25 mouse cellular contexts compared by ENCODE assay signal in genomic region chr1:44142747-44143146, GRCm38 (mm10). TPM values are rescaled to one million over a fixed set of nuclear protein-coding genes. Genes with fewer than 3 reads are reported as not detected.
DNase-seq lines count a peak whose midpoint lies in the region; ATAC-seq and TF ChIP-seq lines count a peak whose summit lies in the region.
"Had no signal": no experiment of that assay in that cellular context is flagged by ENCODE, and none has a peak within 500 bp of the region (broad histone marks: within the 10 kb centered on the region; RNA-seq: fewer than 3 reads in every experiment).

No protein-coding gene starts in this region.

- no peak for TF ChIP-seq POLR2A in liver, adult 2 months (IDR thresholded peaks at IDR 0.05; ENCODE audit: extremely low read depth, insufficient read depth, low read length)

- peaks cover 34% of the 10 kb centered on the region for H3K36me3 ChIP-seq in liver, adult 2 months (ENCODE audit: control insufficient read depth, insufficient read depth, low read length)

- no peak overlapping the region for H3K27ac ChIP-seq in liver, adult 2 months (replicated peaks; ENCODE audit: insufficient read depth, low read depth, low read length)
- H3K27ac ChIP-seq: forebrain, embryonic 15.5 days; gastrocnemius, adult 2 months; heart, embryonic 15.5 days; hindbrain, embryonic 14.5 days; hindbrain, postnatal 0 days had no signal

- TF ChIP-seq CTCF in liver, adult 2 months (IDR thresholded peaks at IDR 0.05; ENCODE audit: low read depth, low read length), result no peak

- peak; percentile 64 for ATAC-seq in frontal cortex, adult (ENCODE audit: low TSS enrichment)
- ATAC-seq: forebrain, embryonic 15.5 days; hindbrain, postnatal 0 days; inflammation-experienced regulatory T-cells, adult 6 months had no signal

- WGBS in liver, adult 2 months, result 73% methylated on average over 5 of the region's 5 CpGs

- no peak for DNase-seq in frontal cortex, postnatal 14 days (ENCODE audit: low spot score in 2 of 2)
- DNase-seq in liver, adult 2 months (ENCODE audit: extremely low read depth, low read depth, low spot score), result peak; percentile 59
- no peak for DNase-seq in liver
- peak; percentile 48 for DNase-seq in right cerebral cortex, adult 18-20 months
- DNase-seq in right cerebral cortex, postnatal 4 days, result no peak
- peak; percentile 81 for DNase-seq in fat pad, adult 2 months (ENCODE audit: extremely low read depth, low read depth, low spot score)
- DNase-seq in kidney, postnatal 14 days, result no peak
- DNase-seq: adrenal gland, adult 8-10 months; adrenal gland, postnatal 25 days; B cell, adult 2 months; cerebellum, adult 18-20 months; cerebellum, adult 9-10 months; cerebellum, postnatal 14 days; gastrocnemius, adult 2 months; gastrocnemius, postnatal 14 days; heart, postnatal 10 days; heart, postnatal 4 days had no signal

- no peak overlapping the region for H3K4me3 ChIP-seq in liver, adult 2 months (ENCODE audit: insufficient read depth, low read depth, low read length)
- H3K4me3 ChIP-seq: forebrain, embryonic 15.5 days; gastrocnemius, adult 2 months; heart, embryonic 12.5 days; heart, embryonic 15.5 days had no signal

- H3K4me1 ChIP-seq in liver, adult 2 months (ENCODE audit: control insufficient read depth, insufficient read depth, low read length), result peaks cover 7% of the 10 kb centered on the region
- H3K4me1 ChIP-seq: heart, embryonic 12.5 days had no signal

- H3K79me2 ChIP-seq in liver, adult 2 months (ENCODE audit: control insufficient read depth, insufficient read depth, low read length), result no peaks in the 10 kb centered on the region

- no peaks in the 10 kb centered on the region for H3K27me3 ChIP-seq in liver, adult 2 months (ENCODE audit: control insufficient read depth, insufficient read depth, low read length)
- H3K27me3 ChIP-seq: CH12.LX; forebrain, embryonic 15.5 days; heart, embryonic 12.5 days; heart, embryonic 15.5 days had no signal

- H3K9ac ChIP-seq in liver, adult 2 months (ENCODE audit: low read depth, low read length), result no peak overlapping the region
- H3K9ac ChIP-seq: forebrain, embryonic 15.5 days; heart, embryonic 12.5 days; heart, embryonic 15.5 days; hindbrain, embryonic 14.5 days had no signal

RNA-seq across cellular contexts. Expression of gene Ercc5, which starts 4.8 kb away (rescaled TPM):
- total RNA-seq in liver, adult 2 months (2014; rRNA removed), result 14.3 and 14.9 TPM in 2 replicates
- polyA plus RNA-seq in liver, adult 2 months (2012; rRNA removed), result 2.4 and 3.1 TPM in 2 replicates

RNA-seq across cellular contexts. Expression of gene Bivm, which starts 24.0 kb away (rescaled TPM):
- total RNA-seq in liver, adult 2 months (2014; rRNA removed), result 7.5 and 7.8 TPM in 2 replicates
- 5.1 and 6.5 TPM in 2 replicates for polyA plus RNA-seq in liver, adult 2 months (2012; rRNA removed)

RNA-seq across cellular contexts. Expression of gene Kdelc1, which starts 24.1 kb away (rescaled TPM):
- total RNA-seq in liver, adult 2 months (2014; rRNA removed), result 6.9 and 7.4 TPM in 2 replicates
- polyA plus RNA-seq in liver, adult 2 months (2012; rRNA removed), result 5.4 and 7.8 TPM in 2 replicates
- total RNA-seq: CH12.LX had no signal

RNA-seq across cellular contexts. Expression of gene Tex30, which starts 40.5 kb away (rescaled TPM):
- 7.7 TPM in 2 replicates for total RNA-seq in liver, adult 2 months (2014; rRNA removed)
- 2.0 and 3.5 TPM in 2 replicates for polyA plus RNA-seq in liver, adult 2 months (2012; rRNA removed)

Comparison
In these comparisons a context has a peak if more than half of its experiments do, and no peak if none do; other contexts are left out.
1. DNase-seq: peak in liver, adult 2 months (single experiment), right cerebral cortex, adult 18-20 months (single experiment) and fat pad, adult 2 months (single experiment); none in frontal cortex, postnatal 14 days (0 of 2), liver (single experiment), right cerebral cortex, postnatal 4 days (single experiment) and kidney, postnatal 14 days (single experiment).